Mouse (Mus musculus): ENCODE results near the gene Syngr3.

GRCm38 (mm10) chr17:24734513-24734912 lies 44.8 kb upstream of the Syngr3 start:
- no peak for TF ChIP-seq CTCF (IDR thresholded peaks at IDR 0.05; ENCODE audit: borderline replicate concordance, extremely low read depth, insufficient read depth, insufficient read length)
- no peak for TF ChIP-seq POLR2A (IDR thresholded peaks at IDR 0.05; ENCODE audit: borderline replicate concordance, extremely low read depth, insufficient read depth, insufficient read length, poor library complexity, severe bottlenecking)

All from brain, embryonic 14.5 days (tissue).